Mouse (Mus musculus): ENCODE data around the gene Unc13a. TPM values are rescaled to one million over a fixed set of nuclear protein-coding genes. Genes with fewer than 3 reads are reported as not detected.

Unc13a gene
- polyA plus RNA-seq, 1 experiment from 2014 or later: 16.6 TPM

GRCm38 (mm10) chr8:71672168-71672735 lies 695 bp upstream of the Unc13a start:
- H3K9me3 ChIP-seq: no peaks in the 10 kb centered on the region
- WGBS: 61% methylated on average over 6 of the region's 6 CpGs
- H3K4me3 ChIP-seq: peak overlapping the region; percentile 84
- ATAC-seq (ENCODE audit: low read depth): no peak
- no peaks in the 10 kb centered on the region for H3K36me3 ChIP-seq
- peak overlapping the region; percentile 92 for H3K27ac ChIP-seq (replicated peaks)
- H3K9ac ChIP-seq: peak overlapping the region; percentile 89
- H3K4me2 ChIP-seq: peak overlapping the region; percentile 92
- H3K27me3 ChIP-seq: peaks cover 48% of the 10 kb centered on the region
- H3K4me1 ChIP-seq (replicated peaks): peaks cover 48% of the 10 kb centered on the region

GRCm38 (mm10) chr8:71670621-71671548 lies 672 bp downstream of the Unc13a start:
- peaks cover 56% of the 10 kb centered on the region for H3K4me1 ChIP-seq (replicated peaks)

GRCm38 (mm10) chr8:71670198-71670597 lies 1.4 kb downstream of the Unc13a start:
- ATAC-seq (ENCODE audit: low read depth): peak; percentile 23
- no peaks in the 10 kb centered on the region for H3K9me3 ChIP-seq
- H3K4me2 ChIP-seq: peak overlapping the region; percentile 92
- H3K9ac ChIP-seq: peak overlapping the region; percentile 89
- no peaks in the 10 kb centered on the region for H3K36me3 ChIP-seq
- H3K27me3 ChIP-seq: peaks cover 35% of the 10 kb centered on the region
- peak overlapping the region; percentile 84 for H3K4me3 ChIP-seq
- peak overlapping the region; percentile 92 for H3K27ac ChIP-seq (replicated peaks)
- H3K4me1 ChIP-seq (replicated peaks): peaks cover 56% of the 10 kb centered on the region
- 11% methylated on average over 12 of the region's 12 CpGs for WGBS

More at GRCm38 (mm10) chr8:71670621-71671548, 672 bp downstream of the Unc13a start:
- Histone ChIP-seq H3K9ac (peak overlapping the region; percentile 89), H3K9me3 (no peaks in the 10 kb centered on the region), H3K27me3 (peaks cover 42% of the 10 kb centered on the region), H3K36me3 (no peaks in the 10 kb centered on the region), H3K4me3 (peak overlapping the region; percentile 84), H3K27ac (replicated peaks) (peak overlapping the region; percentile 92), H3K4me2 (peak overlapping the region; percentile 92)
- peak; percentile 70 for ATAC-seq (ENCODE audit: low read depth)
- WGBS: under 1% methylated on average over 58 of the region's 64 CpGs

GRCm38 (mm10) chr8:71668220-71668975 lies 3.2 kb downstream of the Unc13a start:
- H3K9me3 ChIP-seq: no peaks in the 10 kb centered on the region
- 2% methylated on average over 21 of the region's 21 CpGs for WGBS
- peak overlapping the region; percentile 43 for H3K4me2 ChIP-seq
- peak overlapping the region; percentile 13; the same call in 1 of the 2 replicates for H3K4me3 ChIP-seq
- peak overlapping the region; percentile 64 for H3K9ac ChIP-seq
- peaks cover 56% of the 10 kb centered on the region for H3K4me1 ChIP-seq (replicated peaks)
- peaks cover 9% of the 10 kb centered on the region for H3K36me3 ChIP-seq
- no peak for ATAC-seq (ENCODE audit: low read depth)
- peaks cover 35% of the 10 kb centered on the region for H3K27me3 ChIP-seq
- H3K27ac ChIP-seq (replicated peaks): peak overlapping the region; percentile 85; the same call in 1 of the 2 replicates

- ATAC-seq (ENCODE audit: low read depth): no peak
- H3K9me3 ChIP-seq: no peaks in the 10 kb centered on the region
- peak overlapping the region; percentile 64 for H3K9ac ChIP-seq
- H3K4me2 ChIP-seq: peak overlapping the region; percentile 43
- 32% methylated on average over 5 of the region's 5 CpGs for WGBS
- peaks cover 21% of the 10 kb centered on the region for H3K36me3 ChIP-seq
- no peak overlapping the region for H3K4me3 ChIP-seq
- peaks cover 40% of the 10 kb centered on the region for H3K27me3 ChIP-seq
- peaks cover 54% of the 10 kb centered on the region for H3K4me1 ChIP-seq (replicated peaks)
- peak overlapping the region; percentile 85 for H3K27ac ChIP-seq (replicated peaks)
These were observed 4.3 kb downstream of the Unc13a start for GRCm38 (mm10) chr8:71667256-71667655.

- Histone ChIP-seq H3K27me3 (peaks cover 44% of the 10 kb centered on the region), H3K9me3 (no peaks in the 10 kb centered on the region), H3K4me2 (peak overlapping the region; percentile 43; the same call in 1 of the 2 replicates), H3K4me1 (replicated peaks) (peaks cover 50% of the 10 kb centered on the region), H3K36me3 (peaks cover 24% of the 10 kb centered on the region), H3K27ac (replicated peaks) (peak overlapping the region; percentile 85), H3K9ac (peak overlapping the region; percentile 64; the same call in 1 of the 2 replicates), H3K4me3 (no peak overlapping the region)
- no peak for ATAC-seq (ENCODE audit: low read depth)
- 19% methylated on average over 1 of the region's 1 CpGs for WGBS
These were observed 4.7 kb downstream of the Unc13a start for GRCm38 (mm10) chr8:71666855-71667254.

GRCm38 (mm10) chr8:71665331-71666130 lies 6.0 kb downstream of the Unc13a start:
- Histone ChIP-seq H3K27me3 (peaks cover 45% of the 10 kb centered on the region), H3K4me1 (replicated peaks) (peaks cover 50% of the 10 kb centered on the region), H3K4me3 (no peak overlapping the region), H3K9me3 (no peaks in the 10 kb centered on the region), H3K4me2 (peak overlapping the region; percentile 29), H3K27ac (replicated peaks) (no peak overlapping the region), H3K36me3 (peaks cover 30% of the 10 kb centered on the region), H3K9ac (no peak overlapping the region)
- 5% methylated on average over 22 of the region's 22 CpGs for WGBS
- no peak for ATAC-seq (ENCODE audit: low read depth)

GRCm38 (mm10) chr8:71660325-71661120 lies 11.0 kb downstream of the Unc13a start:
- no peak overlapping the region for H3K4me2 ChIP-seq
- H3K9me3 ChIP-seq: no peaks in the 10 kb centered on the region
- H3K36me3 ChIP-seq: peaks cover 65% of the 10 kb centered on the region
- ATAC-seq (ENCODE audit: low read depth): peak; percentile 52
- H3K27me3 ChIP-seq: peaks cover 76% of the 10 kb centered on the region
- no peak overlapping the region for H3K27ac ChIP-seq (replicated peaks)
- H3K9ac ChIP-seq: no peak overlapping the region
- peaks cover under 1% of the 10 kb centered on the region; the same call in 1 of the 2 replicates for H3K4me1 ChIP-seq (replicated peaks)
- WGBS: 8% methylated on average over 36 of the region's 36 CpGs
- no peak overlapping the region for H3K4me3 ChIP-seq

- H3K27ac ChIP-seq (replicated peaks): no peak overlapping the region
- 78% methylated on average over 1 of the region's 1 CpGs for WGBS
- no peak for ATAC-seq (ENCODE audit: low read depth)
These were observed 11.8 kb downstream of the Unc13a start for GRCm38 (mm10) chr8:71659751-71660150.

GRCm38 (mm10) chr8:71658515-71659049 lies 13.0 kb downstream of the Unc13a start:
- no peak for ATAC-seq (ENCODE audit: low read depth)
- H3K9me3 ChIP-seq: no peaks in the 10 kb centered on the region
- H3K4me1 ChIP-seq (replicated peaks): 0 out of 2 replicates have a peak, but pooled peaks cover 4% of the 10 kb centered on the region
- H3K4me3 ChIP-seq: no peak overlapping the region
- H3K27ac ChIP-seq (replicated peaks): no peak overlapping the region
- H3K4me2 ChIP-seq: no peak overlapping the region
- H3K27me3 ChIP-seq: peaks cover 86% of the 10 kb centered on the region
- H3K9ac ChIP-seq: no peak overlapping the region
- WGBS: 30% methylated on average over 17 of the region's 17 CpGs
- peaks cover 71% of the 10 kb centered on the region for H3K36me3 ChIP-seq

More at GRCm38 (mm10) chr8:71659751-71660150, 11.8 kb downstream of the Unc13a start:
- H3K9ac ChIP-seq: no peak overlapping the region
- H3K4me1 ChIP-seq (replicated peaks): 0 out of 2 replicates have a peak, but pooled peaks cover 2% of the 10 kb centered on the region
- no peaks in the 10 kb centered on the region for H3K9me3 ChIP-seq
- H3K27me3 ChIP-seq: peaks cover 84% of the 10 kb centered on the region
- H3K4me3 ChIP-seq: no peak overlapping the region
- H3K4me2 ChIP-seq: no peak overlapping the region
- H3K36me3 ChIP-seq: peaks cover 68% of the 10 kb centered on the region

All from neural tube, embryonic 13.5 days (tissue).